Mouse (Mus musculus): ENCODE measurements around the gene Lrmp. TPM values are rescaled to one million over a fixed set of nuclear protein-coding genes. Genes with fewer than 3 reads are reported as not detected.

The Lrmp gene
- total and polyA plus RNA-seq, 3 experiments, result 92.3 to 163 (median 155) TPM

DNA sequence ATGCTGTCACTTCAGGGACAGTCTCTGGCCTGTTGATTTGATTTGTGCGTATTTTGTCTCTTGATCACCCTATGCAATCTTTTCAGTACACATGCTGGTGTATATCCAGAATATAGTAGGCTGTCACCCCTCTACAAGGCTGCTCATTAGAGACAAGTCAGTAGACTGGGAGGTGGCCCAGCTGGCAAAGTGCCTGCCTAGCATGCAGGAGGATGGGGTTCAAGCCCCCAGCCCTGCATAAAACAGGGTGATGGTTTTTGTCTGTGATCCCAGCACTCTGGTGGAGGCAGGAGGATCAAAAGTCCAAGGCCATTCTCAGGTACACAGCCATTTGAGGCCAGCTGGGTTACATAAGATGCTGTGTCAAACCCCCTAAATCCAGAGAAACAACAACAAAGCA is 70.6 kb downstream of the Lrmp start:
- Histone ChIP-seq H3K4me2 (ENCODE audit: insufficient read depth, low read depth, poor library complexity, severe bottlenecking) (no peak overlapping the region), H3K4me1 (ENCODE audit: control insufficient read depth in 1 of 2, insufficient read depth in 2 of 2) (peaks cover 2 to 9% of the 10 kb centered on the region in 2 experiments; a peak in 3 of 4 replicates), H3K4me3 (replicated peaks in 1 of 3; ENCODE audit: low read depth in 2 of 3, low read length in 2 of 3, poor library complexity in 1 of 3) (no peak overlapping the region), H3K9ac (ENCODE audit: insufficient read depth, low read depth) (no peak overlapping the region), H3K27ac (ENCODE audit: insufficient read depth, low read depth) (no peak overlapping the region), H3K36me3 (replicated peaks in 1 of 2; ENCODE audit: control insufficient read depth in 1 of 2, insufficient read depth in 1 of 2, low read length in 1 of 2) (no peaks in the 10 kb centered on the region), H3K79me2 (replicated peaks; ENCODE audit: control insufficient read depth, extremely low read depth, insufficient read depth, poor library complexity, severe bottlenecking) (no peaks in the 10 kb centered on the region), H3K9me3 (replicated peaks; ENCODE audit: low read length) (no peaks in the 10 kb centered on the region), H3K27me3 (replicated peaks) (no peaks in the 10 kb centered on the region)
- in situ Hi-C loops (cut with MboI; ENCODE audit: low pct_ligation_motif_present, low pct_unique_long_range_greater_than_20kb, low sequenced_read_pairs) (loop anchor here (5.0 kb wide), 1 partner anchor 156 kb away; no protein-coding TSS in a partner anchor), dilution Hi-C loops (cut with MboI; ENCODE audit: extremely low pct_ligation_motif_present, extremely low pct_unique_long_range_greater_than_20kb, low sequenced_read_pairs) (no loop called here)
- DNase-seq (ENCODE audit: extremely low read depth), result no peak
- TF ChIP-seq GABPA (IDR thresholded peaks at IDR 0.05; ENCODE audit: insufficient replicate concordance, low read depth, low read length) (no peak), BHLHE40 (IDR thresholded peaks at IDR 0.05; ENCODE audit: low read depth, low read length) (no peak), UBTF (IDR thresholded peaks at IDR 0.05; ENCODE audit: low read depth, low read length) (no peak)

- in situ Hi-C loops (cut with MboI; ENCODE audit: low pct_ligation_motif_present, low pct_unique_long_range_greater_than_20kb, low sequenced_read_pairs) (loop anchor here (5.0 kb wide), 1 partner anchor 155 kb away; no protein-coding TSS in a partner anchor), dilution Hi-C loops (cut with MboI; ENCODE audit: extremely low pct_ligation_motif_present, extremely low pct_unique_long_range_greater_than_20kb, low sequenced_read_pairs) (no loop called here)
- no peaks in the 10 kb centered on the region for H3K27me3 ChIP-seq (replicated peaks)
- no peaks in the 10 kb centered on the region for H3K79me2 ChIP-seq (replicated peaks; ENCODE audit: control insufficient read depth, extremely low read depth, insufficient read depth, poor library complexity, severe bottlenecking)
- DNase-seq (ENCODE audit: extremely low read depth), result peak; percentile 85
- no peaks in the 10 kb centered on the region for H3K36me3 ChIP-seq (replicated peaks in 1 of 2; ENCODE audit: control insufficient read depth in 1 of 2, insufficient read depth in 1 of 2, low read length in 1 of 2)
- peak overlapping the region; percentile 65 for H3K4me2 ChIP-seq (ENCODE audit: insufficient read depth, low read depth, poor library complexity, severe bottlenecking)
- no peaks in the 10 kb centered on the region for H3K9me3 ChIP-seq (replicated peaks; ENCODE audit: low read length)
- H3K9ac ChIP-seq (ENCODE audit: insufficient read depth, low read depth), result peak overlapping the region; percentile 61; the same call in 1 of the 2 replicates
- peak overlapping the region; percentile 41 to 68 (median 53) for H3K4me3 ChIP-seq (replicated peaks in 1 of 3; ENCODE audit: low read depth in 2 of 3, low read length in 2 of 3, poor library complexity in 1 of 3)
- peak overlapping the region; percentile 5; the same call in 1 of the 2 replicates for H3K27ac ChIP-seq (ENCODE audit: insufficient read depth, low read depth)
- peaks cover 2 to 9% of the 10 kb centered on the region in 2 experiments; a peak in 3 of 4 replicates for H3K4me1 ChIP-seq (ENCODE audit: control insufficient read depth in 1 of 2, insufficient read depth in 2 of 2)
- TF ChIP-seq E2F4 (IDR thresholded peaks at IDR 0.05; ENCODE audit: insufficient replicate concordance, low read depth, low read length) (no peak), UBTF (IDR thresholded peaks at IDR 0.05; ENCODE audit: low read depth, low read length) (no peak), USF1 (IDR thresholded peaks at IDR 0.05; ENCODE audit: low read depth, low read length) (peak; percentile 92), MAFK (IDR thresholded peaks at IDR 0.05; ENCODE audit: insufficient replicate concordance, low read length) (no peak), ZC3H11A (IDR thresholded peaks at IDR 0.05; ENCODE audit: low read depth, low read length) (peak; percentile 41; the same call in 1 of the 2 replicates), MXI1 (IDR thresholded peaks at IDR 0.05; ENCODE audit: low read depth, low read length) (peak; percentile 95), RAD21 (IDR thresholded peaks at IDR 0.05; ENCODE audit: low read depth, low read length) (peak; percentile 73), ZKSCAN1 (IDR thresholded peaks at IDR 0.05; ENCODE audit: borderline replicate concordance, low read depth, low read length) (no peak), POLR2A (IDR thresholded peaks at IDR 0.05; ENCODE audit: low read depth, low read length) (no peak), SIN3A (IDR thresholded peaks at IDR 0.05; ENCODE audit: low read length) (no peak; the same call in 1 of the 2 replicates), MAZ (IDR thresholded peaks at IDR 0.05; ENCODE audit: low read depth, low read length) (no peak; the same call in 1 of the 2 replicates), BHLHE40 (IDR thresholded peaks at IDR 0.05; ENCODE audit: low read depth, low read length) (peak; percentile 87), JUN (IDR thresholded peaks at IDR 0.05; ENCODE audit: insufficient read depth, low read depth, low read length) (no peak), HCFC1 (IDR thresholded peaks at IDR 0.05; ENCODE audit: low read depth, low read length) (no peak), CTCF (conservative IDR thresholded peaks at IDR 0.05 in 1 of 2, IDR thresholded peaks at IDR 0.05 in 1 of 2; ENCODE audit: low read depth in 2 of 2, low read length in 2 of 2) (peak; percentile 19 to 73; a peak in 3 of 4 replicates), ETS1 (conservative IDR thresholded peaks at IDR 0.05; ENCODE audit: low read depth, low read length) (peak; percentile 28; the same call in 1 of the 2 replicates), TBP (conservative IDR thresholded peaks at IDR 0.05; ENCODE audit: low read depth, low read length) (no peak), MYC (IDR thresholded peaks at IDR 0.05; ENCODE audit: low read depth, low read length) (peak; percentile 93), JUND (conservative IDR thresholded peaks at IDR 0.05; ENCODE audit: low read depth, low read length) (peak; percentile 56; the same call in 1 of the 2 replicates), CHD2 (IDR thresholded peaks at IDR 0.05; ENCODE audit: low read length) (no peak), ZNF384 (IDR thresholded peaks at IDR 0.05; ENCODE audit: low read depth, low read length) (peak; percentile 42; the same call in 1 of the 2 replicates), SMC3 (IDR thresholded peaks at IDR 0.05; ENCODE audit: low read depth, low read length) (peak; percentile 48), NELFE (IDR thresholded peaks at IDR 0.05; ENCODE audit: low read depth, low read length) (0 out of 2 replicates have a peak, but pooled peaks have one; percentile 35), CHD1 (IDR thresholded peaks at IDR 0.05; ENCODE audit: low read depth, low read length) (no peak), POLR2AphosphoS2 (IDR thresholded peaks at IDR 0.05; ENCODE audit: low read depth, low read length) (no peak), USF2 (conservative IDR thresholded peaks at IDR 0.05; ENCODE audit: low read depth, low read length) (peak; percentile 94), TCF12 (IDR thresholded peaks at IDR 0.05; ENCODE audit: low read depth, low read length) (peak; percentile 22; the same call in 1 of the 2 replicates), ZMIZ1 (IDR thresholded peaks at IDR 0.05; ENCODE audit: low read depth, low read length) (no peak)
These were observed 71.9 kb downstream of the Lrmp start for GRCm38 (mm10) chr6:145187093-145188088.

Data from CH12.LX (cell line).